21 mouse cellular contexts compared by ENCODE assay signal in the genomic region with DNA sequence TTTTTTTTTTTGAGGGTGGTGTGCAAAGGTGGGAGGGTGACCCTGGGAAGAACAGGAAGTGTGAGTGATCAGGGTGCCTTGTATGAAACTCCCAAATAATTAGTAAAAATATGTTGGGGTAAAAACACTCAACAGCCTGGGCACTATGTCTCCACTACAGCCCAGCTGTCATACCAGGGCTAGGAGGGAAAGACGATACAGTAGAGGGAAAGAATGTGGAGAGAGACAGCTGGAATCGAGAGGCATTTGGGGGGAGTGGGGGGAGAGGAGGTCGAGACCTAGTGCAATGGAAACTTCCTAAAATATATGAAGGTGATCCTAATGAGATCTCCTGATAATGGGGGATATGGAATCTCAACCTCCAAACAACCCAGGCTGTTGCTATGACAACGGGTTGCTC. TPM values are rescaled to one million over a fixed set of nuclear protein-coding genes. Genes with fewer than 3 reads are reported as not detected.
DNase-seq lines count a peak whose midpoint lies in the region; ATAC-seq and TF ChIP-seq lines count a peak whose summit lies in the region.
"Had no signal": no experiment of that assay in that cellular context is flagged by ENCODE, and none has a peak within 500 bp of the region (broad histone marks: within the 10 kb centered on the region; RNA-seq: fewer than 3 reads in every experiment).

No protein-coding gene starts in this region.

- H3K79me2 ChIP-seq in heart, adult 2 months (replicated peaks; ENCODE audit: control insufficient read depth, insufficient read depth, low read length): no peaks in the 10 kb centered on the region

- no peak for TF ChIP-seq CTCF in heart, adult 2 months (IDR thresholded peaks at IDR 0.05)

- intact Hi-C loops in heart, adult 2 months (cut with DNase I): no loop called here
- intact Hi-C loops in heart, postnatal 25 days (cut with DNase I): no loop called here

- H3K9me3 ChIP-seq in heart, embryonic 10.5 days: no peaks in the 10 kb centered on the region
- H3K9me3 ChIP-seq in midbrain, embryonic 14.5 days (ENCODE audit: control insufficient read depth, low read length): no peaks in the 10 kb centered on the region
- H3K9me3 ChIP-seq in midbrain, embryonic 11.5 days (ENCODE audit: control insufficient read depth, low read length): no peaks in the 10 kb centered on the region; the same call in 1 of the 2 replicates
- H3K9me3 ChIP-seq: embryonic facial prominence, embryonic 13.5 days; forebrain, embryonic 13.5 days; forebrain, embryonic 15.5 days had no signal

- no peak for ATAC-seq in midbrain, embryonic 14.5 days (ENCODE audit: low FRiP score, low TSS enrichment)
- ATAC-seq in midbrain, embryonic 11.5 days (ENCODE audit: low FRiP score): no peak
- peak; percentile 29; the same call in 1 of the 2 replicates for ATAC-seq in megakaryocyte progenitor cell, adult 5-6 weeks (replicated peaks; ENCODE audit: poor library complexity)
- ATAC-seq: activated CD4-positive, CD25-positive, alpha-beta regulatory T cell, adult 4 months; forebrain, embryonic 13.5 days; forebrain, embryonic 15.5 days; forebrain, postnatal 0 days; Patski had no signal

- no peaks in the 10 kb centered on the region for H3K4me1 ChIP-seq in heart, embryonic 10.5 days
- no peaks in the 10 kb centered on the region for H3K4me1 ChIP-seq in heart, adult 2 months (ENCODE audit: control insufficient read depth, insufficient read depth, low read length)
- H3K4me1 ChIP-seq in midbrain, embryonic 14.5 days (ENCODE audit: control insufficient read depth, insufficient read depth, low read length): no peaks in the 10 kb centered on the region
- H3K4me1 ChIP-seq in midbrain, embryonic 11.5 days (ENCODE audit: control insufficient read depth, insufficient read depth, low read length): no peaks in the 10 kb centered on the region
- H3K4me1 ChIP-seq: embryonic facial prominence, embryonic 13.5 days; forebrain, embryonic 13.5 days; forebrain, embryonic 15.5 days had no signal

- H3K27me3 ChIP-seq in heart, embryonic 10.5 days (ENCODE audit: insufficient read depth, poor library complexity, severe bottlenecking): no peaks in the 10 kb centered on the region
- H3K27me3 ChIP-seq in heart, adult 2 months (ENCODE audit: control insufficient read depth, insufficient read depth, low read length): no peaks in the 10 kb centered on the region
- H3K27me3 ChIP-seq in midbrain, embryonic 14.5 days (ENCODE audit: control insufficient read depth, insufficient read depth, low read length): no peaks in the 10 kb centered on the region
- H3K27me3 ChIP-seq in midbrain, embryonic 11.5 days (ENCODE audit: control insufficient read depth, insufficient read depth, low read length): no peaks in the 10 kb centered on the region
- H3K27me3 ChIP-seq: embryonic facial prominence, embryonic 13.5 days; forebrain, embryonic 13.5 days; forebrain, embryonic 15.5 days; Patski had no signal

- H3K36me3 ChIP-seq in heart, embryonic 10.5 days: peaks cover 31% of the 10 kb centered on the region
- peaks cover 4% of the 10 kb centered on the region for H3K36me3 ChIP-seq in heart, adult 2 months (ENCODE audit: control insufficient read depth, insufficient read depth, low read length)
- peaks cover 23% of the 10 kb centered on the region for H3K36me3 ChIP-seq in midbrain, embryonic 14.5 days (ENCODE audit: control insufficient read depth, insufficient read depth, low read length)
- peaks cover 13% of the 10 kb centered on the region for H3K36me3 ChIP-seq in midbrain, embryonic 11.5 days (ENCODE audit: control insufficient read depth, insufficient read depth, low read length)

- H3K27ac ChIP-seq in heart, embryonic 10.5 days: no peak overlapping the region
- H3K27ac ChIP-seq in heart, adult 2 months: no peak overlapping the region
- H3K27ac ChIP-seq in midbrain, embryonic 14.5 days (replicated peaks; ENCODE audit: low read depth, low read length): no peak overlapping the region
- no peak overlapping the region for H3K27ac ChIP-seq in midbrain, embryonic 11.5 days (ENCODE audit: low read depth, low read length)
- H3K27ac ChIP-seq: embryonic facial prominence, embryonic 13.5 days; forebrain, embryonic 13.5 days; forebrain, embryonic 15.5 days had no signal

- H3K4me2 ChIP-seq in midbrain, embryonic 14.5 days (ENCODE audit: low read length): no peak overlapping the region
- H3K4me2 ChIP-seq in midbrain, embryonic 11.5 days: no peak overlapping the region
- H3K4me2 ChIP-seq: embryonic facial prominence, embryonic 13.5 days; forebrain, embryonic 13.5 days; forebrain, embryonic 15.5 days had no signal

- TF ChIP-seq POLR2A in heart, adult 2 months (IDR thresholded peaks at IDR 0.05; ENCODE audit: insufficient read depth, low read depth, low read length): no peak

- no peak overlapping the region for H3K4me3 ChIP-seq in heart, embryonic 10.5 days
- H3K4me3 ChIP-seq in heart, adult 2 months: no peak overlapping the region
- H3K4me3 ChIP-seq in midbrain, embryonic 14.5 days (replicated peaks; ENCODE audit: low read depth, low read length): no peak overlapping the region
- no peak overlapping the region for H3K4me3 ChIP-seq in midbrain, embryonic 11.5 days (ENCODE audit: low read depth, low read length)
- H3K4me3 ChIP-seq: embryonic facial prominence, embryonic 13.5 days; forebrain, embryonic 13.5 days; forebrain, embryonic 15.5 days had no signal

- WGBS in heart, embryonic 10.5 days: 74% methylated on average over 4 of the region's 4 CpGs
- WGBS in heart, adult 2 months: 71% methylated on average over 4 of the region's 4 CpGs
- WGBS in midbrain, embryonic 14.5 days: 85% methylated on average over 4 of the region's 4 CpGs
- WGBS in midbrain, embryonic 11.5 days: 85% methylated on average over 4 of the region's 4 CpGs

- DNase-seq in heart, embryonic 10.5 days (ENCODE audit: low spot score): peak; percentile 25
- DNase-seq in heart, adult 2 months: no peak
- DNase-seq in midbrain, embryonic 14.5 days: peak; percentile 8
- no peak for DNase-seq in midbrain, embryonic 11.5 days (ENCODE audit: low spot score, missing footprints)
- no peak for DNase-seq in retina, embryonic 14.5 days (ENCODE audit: low spot score)
- no peak for DNase-seq in heart, postnatal 25 days (ENCODE audit: low spot score)
- DNase-seq: adrenal gland, adult 8-10 months; adrenal gland, postnatal 14 days; adrenal gland, postnatal 36 days; cerebellum, adult 11-12 months; cerebellum, adult 2 months; cerebellum, adult 9-10 months; cerebellum, postnatal 10 days; cerebellum, postnatal 25 days; forebrain, postnatal 0 days had no signal

- no peak overlapping the region for H3K9ac ChIP-seq in heart, adult 2 months (ENCODE audit: low read depth, low read length)
- no peak overlapping the region for H3K9ac ChIP-seq in midbrain, embryonic 14.5 days (replicated peaks; ENCODE audit: low read length)
- no peak overlapping the region for H3K9ac ChIP-seq in midbrain, embryonic 11.5 days (ENCODE audit: low read length)
- H3K9ac ChIP-seq: embryonic facial prominence, embryonic 13.5 days; forebrain, embryonic 13.5 days; forebrain, embryonic 15.5 days; forebrain, postnatal 0 days had no signal

- TF ChIP-seq EP300 in heart, adult 2 months (IDR thresholded peaks at IDR 0.05; ENCODE audit: insufficient read depth, low read depth, low read length): no peak

RNA-seq across cellular contexts. Expression of gene Slc25a3, which starts 14.0 kb away (rescaled TPM):
- polyA plus RNA-seq in heart, embryonic 10.5 days (2016; fragmentation: Nextera tagmentation; extraction: Ambion mirVana): 602 and 803 TPM in 2 replicates
- 1,000 to 10,000 TPM; 2,279 to 2,697 TPM for total RNA-seq in heart, adult 2 months (2021)
- polyA plus RNA-seq in heart, adult 2 months (2012; rRNA removed): 1,459 and 1,712 TPM in 2 replicates
- 565 and 569 TPM in 2 replicates for polyA plus RNA-seq in midbrain, embryonic 14.5 days (2014; fragmentation: Nextera tagmentation; extraction: Ambion mirVana)
- 391 and 404 TPM in 2 replicates for polyA plus RNA-seq in midbrain, embryonic 11.5 days (2014; fragmentation: Nextera tagmentation; extraction: Ambion mirVana)
- total RNA-seq in megakaryocyte progenitor cell, adult 5-6 weeks (2015): 664 and 680 TPM in 2 replicates
- 231 and 244 TPM in 2 replicates for total RNA-seq in megakaryocyte progenitor cell, adult 5-6 weeks (2017)
- total RNA-seq in heart, postnatal 25 days (2021): 1,000 to 10,000 TPM; 2,502 to 2,645 TPM

RNA-seq across cellular contexts. Expression of gene Ikbip, which starts 27.1 kb away (rescaled TPM):
- 39.1 and 39.2 TPM in 2 replicates for polyA plus RNA-seq in heart, embryonic 10.5 days (2016; fragmentation: Nextera tagmentation; extraction: Ambion mirVana)
- total RNA-seq in heart, adult 2 months (2021): 10 to 100 TPM; 18.7 to 20.2 TPM
- polyA plus RNA-seq in heart, adult 2 months (2012; rRNA removed): 4.2 and 8.3 TPM in 2 replicates
- polyA plus RNA-seq in midbrain, embryonic 14.5 days (2014; fragmentation: Nextera tagmentation; extraction: Ambion mirVana): 13.0 and 19.5 TPM in 2 replicates
- 20.1 and 26.0 TPM in 2 replicates for polyA plus RNA-seq in midbrain, embryonic 11.5 days (2014; fragmentation: Nextera tagmentation; extraction: Ambion mirVana)
- 17.1 TPM in 2 replicates for total RNA-seq in megakaryocyte progenitor cell, adult 5-6 weeks (2015)
- 23.1 and 26.9 TPM in 2 replicates for total RNA-seq in megakaryocyte progenitor cell, adult 5-6 weeks (2017)
- 10 to 100 TPM; 17.4 to 18.6 TPM for total RNA-seq in heart, postnatal 25 days (2021)

RNA-seq across cellular contexts. Expression of gene Apaf1, which starts 27.3 kb away (rescaled TPM):
- polyA plus RNA-seq in heart, embryonic 10.5 days (2016; fragmentation: Nextera tagmentation; extraction: Ambion mirVana): 17.7 and 17.8 TPM in 2 replicates
- total RNA-seq in heart, adult 2 months (2021): 1 to 10 TPM; 5.2 to 5.6 TPM
- 3.9 and 6.4 TPM in 2 replicates for polyA plus RNA-seq in heart, adult 2 months (2012; rRNA removed)
- polyA plus RNA-seq in midbrain, embryonic 14.5 days (2014; fragmentation: Nextera tagmentation; extraction: Ambion mirVana): 25.9 and 29.6 TPM in 2 replicates
- polyA plus RNA-seq in midbrain, embryonic 11.5 days (2014; fragmentation: Nextera tagmentation; extraction: Ambion mirVana): 23.9 and 28.1 TPM in 2 replicates
- total RNA-seq in megakaryocyte progenitor cell, adult 5-6 weeks (2015): 68.3 and 71.6 TPM in 2 replicates
- total RNA-seq in megakaryocyte progenitor cell, adult 5-6 weeks (2017): 35.0 and 40.7 TPM in 2 replicates
- total RNA-seq in heart, postnatal 25 days (2021): 1 to 10 TPM; 8.0 to 8.2 TPM

Comparison
In these comparisons a context has a peak if more than half of its experiments do, and no peak if none do; other contexts are left out.
1. DNase-seq: peak in heart, embryonic 10.5 days (single experiment) and midbrain, embryonic 14.5 days (single experiment); none in heart, adult 2 months (0 of 2), midbrain, embryonic 11.5 days (single experiment), retina, embryonic 14.5 days (single experiment) and heart, postnatal 25 days (single experiment).